Mouse (Mus musculus) E14TG2a.4 (cell line): ENCODE measurements around the gene Carm1.

ENCODE experiments used
- H3K27me3 ChIP-seq: 2 replicates; pipeline ENCODE4 v1.6.1; 2014; ENCODE audit warnings: low read length, control low read depth; ENCODE audit not compliant: insufficient read depth
- H3K36me3 ChIP-seq: 2 replicates; pipeline ENCODE4 v1.6.1; 2014; ENCODE audit warnings: low read length, control low read depth; ENCODE audit not compliant: insufficient read depth
- H3K4me1 ChIP-seq: replicated peaks from 2 replicates; pipeline ENCODE4 v1.6.1; 2014; ENCODE audit warnings: low read depth, low read length, control low read depth
- H3K4me3 ChIP-seq: replicated peaks from 2 replicates; pipeline ENCODE4 v1.5.1; 2014; ENCODE audit warnings: mild to moderate bottlenecking, low read length
- H3K9me3 ChIP-seq: 2 replicates; pipeline ENCODE4 v1.6.1; 2014; ENCODE audit warnings: low read length, control low read depth
- CTCF ChIP-seq: conservative IDR thresholded peaks from 2 replicates; pipeline ENCODE4 v1.5.1; 2014; ENCODE audit warnings: low read length
- NANOG ChIP-seq: IDR thresholded peaks from 2 replicates; pipeline ENCODE4 v1.6.1; 2014; ENCODE audit warnings: borderline replicate concordance, low read length, mixed read lengths
- POU5F1 ChIP-seq: IDR thresholded peaks from 2 replicates; pipeline ENCODE4 v1.6.1; 2014; ENCODE audit warnings: low read length, borderline replicate concordance

The Carm1 gene

DNA sequence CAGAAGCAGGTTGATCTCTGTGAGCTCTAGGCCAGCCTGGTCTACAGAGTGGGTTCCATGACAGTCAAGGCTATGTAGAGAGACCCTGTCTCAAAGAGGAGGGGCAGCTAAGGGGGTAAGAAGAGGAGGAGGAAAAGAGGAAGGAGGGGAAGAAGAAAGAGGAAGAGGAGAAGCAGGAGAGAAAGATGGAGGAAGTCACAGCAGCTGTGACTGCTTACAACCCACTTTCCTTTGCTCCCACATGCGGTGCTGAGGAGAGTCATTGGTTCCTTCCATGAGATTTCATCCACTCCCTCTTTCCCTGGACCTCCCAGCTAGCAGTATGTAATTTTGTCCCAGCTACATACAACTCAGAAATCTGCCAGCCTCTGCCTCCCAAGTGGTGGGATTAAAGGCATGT lies 60.0 kb downstream of the Carm1 start:
- no peak overlapping the region for H3K4me3 ChIP-seq
- no peaks in the 10 kb centered on the region for H3K9me3 ChIP-seq
- no peaks in the 10 kb centered on the region for H3K27me3 ChIP-seq
- H3K4me1 ChIP-seq: peaks cover 53% of the 10 kb centered on the region
- H3K36me3 ChIP-seq: no peaks in the 10 kb centered on the region
- TF ChIP-seq CTCF (no peak), POU5F1 (no peak), NANOG (no peak)

DNA sequence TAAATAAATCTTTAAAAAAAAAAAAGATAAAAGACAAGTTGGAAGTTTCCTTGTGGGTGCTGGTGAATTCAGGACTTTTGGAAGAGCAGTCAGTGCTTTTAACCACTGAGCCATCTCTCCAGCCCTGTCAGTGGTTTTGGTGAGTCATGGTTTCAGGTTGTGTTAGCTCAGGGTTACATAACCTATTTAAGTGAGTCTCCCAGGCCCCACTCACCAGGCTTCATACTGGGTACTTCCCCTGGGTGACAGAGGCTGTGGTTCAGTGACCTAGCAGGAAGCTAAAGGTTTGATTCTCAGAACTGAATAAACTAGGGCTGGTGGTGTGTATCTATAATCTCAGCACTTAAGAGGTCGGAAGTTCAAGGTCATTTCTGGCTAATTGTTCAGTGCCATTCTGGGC lies 63.2 kb downstream of the Carm1 start:
- H3K27me3 ChIP-seq: no peaks in the 10 kb centered on the region
- TF ChIP-seq NANOG (no peak), CTCF (no peak), POU5F1 (no peak)

DNA sequence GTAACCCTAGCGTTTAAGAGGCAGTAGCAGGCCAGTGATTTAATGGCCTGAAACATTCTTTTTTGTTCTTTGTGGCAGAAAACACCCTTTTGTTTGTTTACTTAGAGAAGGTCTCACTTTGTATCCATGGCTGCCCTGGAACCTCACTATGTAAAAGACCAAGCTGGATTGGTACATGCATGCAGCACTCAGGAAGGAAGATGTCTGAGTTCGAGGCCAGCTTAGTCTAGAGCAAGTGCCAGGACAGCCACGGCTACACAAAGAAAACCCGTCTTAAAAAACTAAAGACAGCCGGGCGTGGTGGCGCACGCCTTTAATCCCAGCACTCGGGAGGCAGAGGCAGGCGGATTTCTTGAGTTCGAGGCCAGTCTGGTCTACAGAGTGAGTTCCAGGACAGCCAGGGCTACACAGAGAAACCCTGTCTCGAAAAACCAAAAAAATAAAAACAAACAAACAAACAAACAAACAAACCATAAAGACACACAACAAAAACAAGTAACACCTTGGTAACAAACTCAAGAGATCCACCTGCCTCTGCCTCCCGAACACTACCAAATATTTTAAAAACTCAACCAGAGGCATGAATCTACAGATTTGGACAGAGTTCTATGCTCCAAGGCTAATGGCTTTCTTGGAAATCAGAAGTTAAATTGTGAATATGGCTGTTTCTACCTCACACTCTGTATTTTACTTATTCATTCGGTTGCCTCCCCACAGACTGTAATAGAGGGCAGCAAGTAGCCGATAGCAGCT lies 68.3 kb downstream of the Carm1 start:
- no peaks in the 10 kb centered on the region for H3K9me3 ChIP-seq
- H3K4me3 ChIP-seq: peak overlapping the region; percentile 87
- no peaks in the 10 kb centered on the region for H3K27me3 ChIP-seq
- peaks cover 51% of the 10 kb centered on the region for H3K4me1 ChIP-seq
- H3K36me3 ChIP-seq: peaks cover 16% of the 10 kb centered on the region
- TF ChIP-seq NANOG (no peak), CTCF (no peak), POU5F1 (no peak)

More for the DNA sequence above, 63.2 kb downstream of the Carm1 start:
- Histone ChIP-seq H3K4me3 (no peak overlapping the region), H3K36me3 (no peaks in the 10 kb centered on the region), H3K4me1 (peaks cover 63% of the 10 kb centered on the region), H3K9me3 (no peaks in the 10 kb centered on the region)

DNA sequence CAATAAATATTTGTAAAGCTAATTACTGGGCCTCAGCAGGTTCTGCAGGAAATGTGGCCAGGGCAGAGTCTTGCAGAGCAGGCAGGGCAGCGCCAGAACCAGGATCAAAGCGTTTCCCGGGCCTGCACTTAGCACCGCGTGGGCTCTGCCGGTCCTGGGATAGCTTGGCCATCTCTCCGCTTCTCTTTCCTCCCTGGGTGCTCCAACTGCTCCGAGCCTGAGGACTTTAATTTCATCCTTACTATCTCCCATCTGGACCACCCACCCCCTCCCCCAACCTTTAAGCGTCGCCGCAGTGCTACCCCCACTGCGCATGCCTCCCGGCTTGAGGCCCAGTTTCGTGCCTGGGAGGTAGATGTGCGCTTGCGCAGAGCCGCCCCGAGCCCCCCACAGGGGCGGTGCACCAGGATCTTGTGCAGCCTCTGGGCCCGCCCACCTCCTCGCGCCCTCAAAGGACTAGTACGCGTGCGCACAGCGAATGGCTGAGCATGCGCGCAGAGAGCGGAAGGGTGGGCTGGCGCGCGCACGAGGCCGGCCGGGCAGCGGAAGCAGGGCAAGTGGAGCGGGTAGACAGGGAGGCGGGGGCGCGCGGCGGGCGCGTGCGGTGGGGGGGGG lies 69.0 kb downstream of the Carm1 start, which contains the start of gene Smarca4:
TSS of gene Smarca4 (plus strand) at position 553 of the 615 bp plus-strand sequence.
- Histone ChIP-seq H3K4me3 (peak within 1 kb of the TSS; percentile 89), H3K36me3 (peaks cover 16% of the 10 kb centered on the region), H3K9me3 (no peaks in the 10 kb centered on the region), H3K27me3 (no peaks in the 10 kb centered on the region), H3K4me1 (peaks cover 51% of the 10 kb centered on the region)
- TF ChIP-seq POU5F1 (no peak), NANOG (no peak), CTCF (no peak)

DNA sequence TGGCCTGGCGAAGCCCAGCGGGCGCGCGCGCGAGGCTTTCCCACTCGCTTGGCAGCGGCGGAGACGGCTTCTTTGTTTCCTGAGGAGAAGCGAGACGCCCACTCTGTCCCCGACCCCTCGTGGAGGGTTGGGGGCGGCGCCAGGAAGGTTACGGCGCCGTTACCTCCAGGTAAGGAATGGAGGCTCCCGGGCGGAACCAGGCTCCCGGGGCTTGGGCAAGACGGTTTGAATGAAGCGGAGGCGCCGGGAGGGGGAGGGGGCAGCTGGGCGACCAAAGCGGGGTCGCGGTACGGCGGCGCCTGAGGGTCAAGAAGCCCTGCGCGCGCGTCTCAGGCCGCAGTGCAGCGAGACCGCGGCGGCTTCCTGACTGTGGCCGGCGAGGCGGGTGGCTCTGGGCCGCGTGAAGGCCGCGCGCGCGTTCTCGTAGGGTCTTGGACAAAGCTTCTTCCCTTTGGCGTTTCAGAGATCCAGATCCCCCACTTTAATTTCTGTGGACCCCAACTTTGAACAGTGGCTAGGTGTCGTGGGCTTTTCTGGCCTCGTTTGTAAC lies 69.6 kb downstream of the Carm1 start:
- Histone ChIP-seq H3K4me3 (peak overlapping the region; percentile 89), H3K4me1 (peaks cover 53% of the 10 kb centered on the region), H3K27me3 (no peaks in the 10 kb centered on the region), H3K36me3 (peaks cover 16% of the 10 kb centered on the region), H3K9me3 (no peaks in the 10 kb centered on the region)
- no peak for TF ChIP-seq POU5F1
- TF ChIP-seq NANOG: no peak
- no peak for TF ChIP-seq CTCF

DNA sequence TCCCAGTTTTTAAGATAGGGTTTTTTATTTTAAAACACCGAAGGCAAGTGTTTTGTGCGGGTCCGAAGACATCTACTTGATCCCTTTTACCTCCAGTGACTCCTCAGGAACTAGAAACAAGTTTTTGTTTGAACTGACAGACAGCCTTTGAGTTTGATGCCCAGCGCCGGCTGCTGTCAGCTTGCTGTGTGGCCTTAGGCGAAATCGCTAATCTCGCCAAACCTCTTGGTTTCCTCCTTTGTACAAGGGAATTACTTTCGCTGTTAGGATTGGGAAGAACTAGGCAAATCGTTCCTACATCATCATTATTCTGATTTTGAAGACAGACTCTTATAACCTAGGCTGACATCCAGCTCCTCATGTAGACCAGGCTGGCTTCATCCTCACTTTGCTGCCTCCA lies 70.4 kb downstream of the Carm1 start:
- TF ChIP-seq NANOG (no peak), CTCF (no peak), POU5F1 (no peak)
- peaks cover 57% of the 10 kb centered on the region for H3K4me1 ChIP-seq
- peak overlapping the region; percentile 89 for H3K4me3 ChIP-seq
- no peaks in the 10 kb centered on the region for H3K27me3 ChIP-seq
- no peaks in the 10 kb centered on the region for H3K9me3 ChIP-seq
- H3K36me3 ChIP-seq: peaks cover 16% of the 10 kb centered on the region

DNA sequence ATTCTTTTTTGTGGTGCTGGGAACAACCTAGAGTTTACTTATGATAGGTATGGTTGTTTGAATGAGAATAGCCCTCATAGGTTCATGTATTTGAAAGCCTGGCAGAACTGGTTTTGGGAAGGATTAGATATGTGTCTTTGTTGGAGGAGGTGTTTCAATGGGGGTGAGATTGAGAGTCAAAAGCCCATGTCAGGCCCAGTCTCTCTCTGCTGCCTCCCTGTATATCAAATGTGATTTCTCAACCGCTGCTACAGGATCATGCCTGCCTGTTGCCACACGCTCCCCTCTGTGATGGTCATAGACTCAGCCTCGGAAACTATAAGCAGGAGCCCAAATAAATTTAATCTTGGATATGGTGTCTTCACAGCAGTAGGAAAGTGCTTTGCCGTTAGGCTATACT lies 73.5 kb downstream of the Carm1 start:
- Histone ChIP-seq H3K4me3 (no peak overlapping the region), H3K36me3 (peaks cover 16% of the 10 kb centered on the region), H3K4me1 (peaks cover 59% of the 10 kb centered on the region), H3K9me3 (no peaks in the 10 kb centered on the region), H3K27me3 (no peaks in the 10 kb centered on the region)
- TF ChIP-seq NANOG (no peak), POU5F1 (no peak), CTCF (no peak)

DNA sequence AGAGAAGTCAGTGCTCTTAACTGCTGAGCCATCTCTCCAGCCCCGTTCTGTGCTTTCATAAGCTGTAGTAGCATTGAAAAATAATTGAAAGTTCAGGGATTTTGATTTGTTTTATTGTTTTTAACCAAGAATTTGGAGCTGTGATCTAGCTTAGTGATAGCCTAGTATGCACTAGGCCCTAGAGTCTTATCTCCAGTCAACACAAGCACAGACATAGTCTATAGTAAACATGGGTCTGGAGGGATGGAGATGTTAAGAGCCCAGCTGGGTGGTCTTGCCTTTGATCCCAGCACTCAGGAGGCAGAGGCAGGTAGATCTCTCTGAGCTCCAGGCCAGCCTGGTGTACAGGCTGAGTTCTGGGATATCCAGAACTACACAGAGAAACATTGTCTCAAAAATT lies 76.0 kb downstream of the Carm1 start:
- no peak overlapping the region for H3K4me3 ChIP-seq
- TF ChIP-seq CTCF: no peak
- TF ChIP-seq NANOG: no peak
- no peak for TF ChIP-seq POU5F1
- H3K4me1 ChIP-seq: peaks cover 68% of the 10 kb centered on the region
- H3K27me3 ChIP-seq: no peaks in the 10 kb centered on the region
- peaks cover 16% of the 10 kb centered on the region for H3K36me3 ChIP-seq
- H3K9me3 ChIP-seq: no peaks in the 10 kb centered on the region
